Mouse (Mus musculus): Measurements from ENCODE around the gene Sdsl. TPM values are rescaled to one million over a fixed set of nuclear protein-coding genes. Genes with fewer than 3 reads are reported as not detected.
A peak's percentile ranks its signal among the peaks of the same experiment; 100 is the strongest.

Sdsl gene
- total RNA-seq, 2 experiments from 2014 or later: 3.4 TPM; not detected in 1

GRCm38 (mm10) chr5:120461902-120462301 lies 10.7 kb downstream of the Sdsl start:
- no peak for ATAC-seq (replicated peaks; ENCODE audit: low FRiP score, poor library complexity, severe bottlenecking)

- peak; percentile 44 for ATAC-seq (replicated peaks; ENCODE audit: low FRiP score, poor library complexity, severe bottlenecking)
These were observed 13.5 kb downstream of the Sdsl start for GRCm38 (mm10) chr5:120459133-120459532.

GRCm38 (mm10) chr5:120457628-120458027 lies 15.0 kb downstream of the Sdsl start:
- ATAC-seq (replicated peaks; ENCODE audit: low FRiP score, poor library complexity, severe bottlenecking): 0 out of 2 replicates have a peak, but pooled peaks have one; percentile 46

- ATAC-seq (replicated peaks; ENCODE audit: low FRiP score, poor library complexity, severe bottlenecking): no peak
These were observed 15.6 kb downstream of the Sdsl start for GRCm38 (mm10) chr5:120456841-120457554.

- ATAC-seq (replicated peaks; ENCODE audit: low FRiP score, poor library complexity, severe bottlenecking): no peak
These were observed 16.4 kb downstream of the Sdsl start for GRCm38 (mm10) chr5:120456253-120456652.

- no peak for ATAC-seq (replicated peaks; ENCODE audit: low FRiP score, poor library complexity, severe bottlenecking)
These were observed 17.8 kb downstream of the Sdsl start for GRCm38 (mm10) chr5:120454756-120455337.

GRCm38 (mm10) chr5:120447305-120447704 lies 25.3 kb downstream of the Sdsl start:
- ATAC-seq (replicated peaks; ENCODE audit: low FRiP score, poor library complexity, severe bottlenecking): no peak

- peak; percentile 78 for ATAC-seq (replicated peaks; ENCODE audit: low FRiP score, poor library complexity, severe bottlenecking)
These were observed 31.9 kb downstream of the Sdsl start for GRCm38 (mm10) chr5:120440733-120441132.

- no peak for ATAC-seq (replicated peaks; ENCODE audit: low FRiP score, poor library complexity, severe bottlenecking)
These were observed 32.5 kb downstream of the Sdsl start for GRCm38 (mm10) chr5:120439887-120440670.

GRCm38 (mm10) chr5:120438991-120439710 lies 33.5 kb downstream of the Sdsl start:
- ATAC-seq (replicated peaks; ENCODE audit: low FRiP score, poor library complexity, severe bottlenecking): no peak

GRCm38 (mm10) chr5:120438469-120438868 lies 34.1 kb downstream of the Sdsl start:
- ATAC-seq (replicated peaks; ENCODE audit: low FRiP score, poor library complexity, severe bottlenecking): no peak

- no peak for ATAC-seq (replicated peaks; ENCODE audit: low FRiP score, poor library complexity, severe bottlenecking)
These were observed 34.6 kb downstream of the Sdsl start for GRCm38 (mm10) chr5:120437986-120438385.

- no peak for ATAC-seq (replicated peaks; ENCODE audit: low FRiP score, poor library complexity, severe bottlenecking)
These were observed 35.1 kb downstream of the Sdsl start for GRCm38 (mm10) chr5:120437539-120437938.

GRCm38 (mm10) chr5:120436885-120437495 lies 35.6 kb downstream of the Sdsl start:
- no peak for ATAC-seq (replicated peaks; ENCODE audit: low FRiP score, poor library complexity, severe bottlenecking)

GRCm38 (mm10) chr5:120435731-120436501 lies 36.7 kb downstream of the Sdsl start:
- no peak for ATAC-seq (replicated peaks; ENCODE audit: low FRiP score, poor library complexity, severe bottlenecking)

GRCm38 (mm10) chr5:120435006-120435681 lies 37.5 kb downstream of the Sdsl start:
- ATAC-seq (replicated peaks; ENCODE audit: low FRiP score, poor library complexity, severe bottlenecking): no peak

- no peak for ATAC-seq (replicated peaks; ENCODE audit: low FRiP score, poor library complexity, severe bottlenecking)
These were observed 38.3 kb downstream of the Sdsl start for GRCm38 (mm10) chr5:120434231-120434735.

- no peak for ATAC-seq (replicated peaks; ENCODE audit: low FRiP score, poor library complexity, severe bottlenecking)
These were observed 39.4 kb downstream of the Sdsl start for GRCm38 (mm10) chr5:120433135-120433760.

All from erythroblast, adult 5-6 weeks (primary cell).